Mouse (Mus musculus) thymus, adult 2 months (tissue): Measurements from ENCODE around the gene Scube2. TPM values are rescaled to one million over a fixed set of nuclear protein-coding genes. Genes with fewer than 3 reads are reported as not detected.

Experiments
- DNase-seq: peaks from one replicate; pipeline ENCODE4 v3.0.0; 2021
- H3K27ac ChIP-seq: fragments of 200-500 bp; 2 replicates; pipeline ENCODE4 v1.5.1; 2012; ENCODE audit warnings: low read length, control low read depth; ENCODE audit not compliant: control insufficient read depth, insufficient read depth
- H3K27me3 ChIP-seq: fragments of 200-500 bp; 2 replicates; pipeline ENCODE4 v1.6.1; 2012; ENCODE audit warnings: mild to moderate bottlenecking, low read length, moderate library complexity, mixed read lengths; ENCODE audit not compliant: control insufficient read depth, insufficient read depth
- H3K36me3 ChIP-seq: fragments of 200-500 bp; 2 replicates; pipeline ENCODE4 v1.6.1; 2012; ENCODE audit warnings: mild to moderate bottlenecking, low read length, moderate library complexity; ENCODE audit not compliant: control insufficient read depth, insufficient read depth
- H3K4me1 ChIP-seq: fragments of 200-500 bp; replicated peaks from 2 replicates; pipeline ENCODE4 v1.6.1; 2012; ENCODE audit warnings: low read length; ENCODE audit not compliant: control insufficient read depth, insufficient read depth
- H3K4me3 ChIP-seq: fragments of 200-500 bp; 2 replicates; pipeline ENCODE4 v1.5.1; 2012; ENCODE audit warnings: mild to moderate bottlenecking, low read length, control low read depth, moderate library complexity; ENCODE audit not compliant: control insufficient read depth, insufficient read depth
- CTCF ChIP-seq: fragments of 200-500 bp; IDR thresholded peaks from 2 replicates; pipeline ENCODE4 v1.5.1; 2012; ENCODE audit warnings: mild to moderate bottlenecking, control low read depth, low read length, moderate library complexity, borderline replicate concordance; ENCODE audit not compliant: control insufficient read depth, poor library complexity, insufficient read depth; ENCODE audit errors: extremely low read depth
- POLR2A ChIP-seq: fragments of 200-500 bp; IDR thresholded peaks from 2 replicates; pipeline ENCODE4 v1.6.1; 2012; ENCODE audit warnings: mild to moderate bottlenecking, low read length, control low read depth, moderate library complexity; ENCODE audit not compliant: control insufficient read depth, poor library complexity, insufficient read depth; ENCODE audit errors: extremely low read depth
- WGBS: fragments of 180-500 bp; shearing (Covaris S2); methylation state at CpG from one replicate; pipeline ENCODE4 v1.1.7; 2018; 5-methylcytosine and 5-hydroxymethylcytosine counted together
- polyA plus RNA-seq: library from polyadenylated mRNA; depleted of rRNA; stranded (reverse); fragments of >200 nt; gene quantifications from 2 replicates; pipeline ENCODE4 v1.2.3, GENCODE M21; 2012; rRNA removed

Scube2 gene
- 0.06 and 0.34 TPM in 2 replicates for polyA plus RNA-seq

GRCm38 (mm10) chr7:109865370-109866229, at the start of gene Scube2:
Gene Scube2 (minus strand): TSS chr7:109865679.
- DNase-seq = no peak
- no peak within 1 kb of the TSS for H3K4me3 ChIP-seq
- H3K27me3 ChIP-seq = peaks cover 12% of the 10 kb centered on the region
- TF ChIP-seq CTCF = no peak
- no peak for TF ChIP-seq POLR2A
- H3K36me3 ChIP-seq = no peaks in the 10 kb centered on the region
- WGBS = 4% methylated on average over 59 of the region's 69 CpGs
- H3K4me1 ChIP-seq = no peaks in the 10 kb centered on the region; the same call in 1 of the 2 replicates
- H3K27ac ChIP-seq = no peak within 1 kb of the TSS

GRCm38 (mm10) chr7:109906165-109906564, 40.7 kb upstream of the Scube2 start:
- Histone ChIP-seq H3K36me3 (no peaks in the 10 kb centered on the region), H3K4me3 (no peak overlapping the region), H3K27ac (no peak overlapping the region), H3K27me3 (no peaks in the 10 kb centered on the region), H3K4me1 (no peaks in the 10 kb centered on the region)
- 97% methylated on average over 2 of the region's 2 CpGs for WGBS
- TF ChIP-seq POLR2A (no peak), CTCF (no peak)
- DNase-seq = no peak

- DNase-seq = no peak
- TF ChIP-seq CTCF (no peak), POLR2A (no peak)
- Histone ChIP-seq H3K36me3 (no peaks in the 10 kb centered on the region), H3K27me3 (no peaks in the 10 kb centered on the region), H3K27ac (no peak overlapping the region), H3K4me1 (no peaks in the 10 kb centered on the region), H3K4me3 (no peak overlapping the region)
- 51% methylated on average over 9 of the region's 9 CpGs for WGBS
Measured at GRCm38 (mm10) chr7:109900921-109901320, 35.4 kb upstream of the Scube2 start.

GRCm38 (mm10) chr7:109898911-109899310, 33.4 kb upstream of the Scube2 start:
- no peak for DNase-seq
- Histone ChIP-seq H3K27ac (no peak overlapping the region), H3K4me1 (no peaks in the 10 kb centered on the region), H3K27me3 (no peaks in the 10 kb centered on the region), H3K36me3 (no peaks in the 10 kb centered on the region), H3K4me3 (no peak overlapping the region)
- TF ChIP-seq CTCF (no peak), POLR2A (no peak)

- Histone ChIP-seq H3K27me3 (no peaks in the 10 kb centered on the region), H3K36me3 (no peaks in the 10 kb centered on the region), H3K4me3 (no peak overlapping the region), H3K27ac (no peak overlapping the region), H3K4me1 (no peaks in the 10 kb centered on the region)
- TF ChIP-seq CTCF (peak; percentile 49; the same call in 1 of the 2 replicates), POLR2A (no peak)
- DNase-seq = peak; percentile 65
- 57% methylated on average over 3 of the region's 3 CpGs for WGBS
Measured at GRCm38 (mm10) chr7:109892530-109892929, 27.1 kb upstream of the Scube2 start.

GRCm38 (mm10) chr7:109891786-109892185, 26.3 kb upstream of the Scube2 start:
- Histone ChIP-seq H3K4me1 (no peaks in the 10 kb centered on the region), H3K36me3 (no peaks in the 10 kb centered on the region), H3K27ac (no peak overlapping the region), H3K4me3 (no peak overlapping the region), H3K27me3 (no peaks in the 10 kb centered on the region)
- TF ChIP-seq CTCF = no peak
- DNase-seq = no peak
- WGBS = 93% methylated on average over 4 of the region's 4 CpGs
